ENCODE assay signal across 46 mouse cellular contexts in the genomic region with DNA sequence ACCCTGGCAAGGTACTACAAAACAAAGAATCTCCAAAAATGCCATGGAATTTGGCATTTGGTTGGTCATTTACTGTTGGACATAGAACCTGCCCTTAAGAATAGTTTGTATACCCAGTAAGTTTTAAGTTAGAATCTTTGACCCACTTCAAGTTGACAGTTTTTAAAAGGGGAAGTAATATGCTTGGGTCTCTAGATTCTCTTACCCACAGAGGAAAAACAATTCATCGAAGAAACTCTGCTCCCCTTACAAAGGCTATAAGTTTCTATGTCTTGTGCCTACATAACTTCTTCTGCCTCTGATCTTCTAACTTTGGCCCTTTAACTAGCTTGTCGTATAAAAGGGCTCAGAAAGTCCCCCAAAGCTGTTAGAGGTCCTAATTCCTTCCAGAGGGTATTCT. TPM values are rescaled to one million over a fixed set of nuclear protein-coding genes. Genes with fewer than 3 reads are reported as not detected.
"Had no signal": no experiment of that assay in that cellular context is flagged by ENCODE, and none has a peak within 500 bp of the region (broad histone marks: within the 10 kb centered on the region; RNA-seq: fewer than 3 reads in every experiment).

No protein-coding gene starts in this region.

- DNase-seq: left cerebral cortex, postnatal 4 days; liver; liver, embryonic 13.5 days; liver, postnatal 0 days; lung, adult 2 months; lung, embryonic 14.5 days; lung, postnatal 10 days; lung, postnatal 14 days; lung, postnatal 36 days; lung, postnatal 4 days; midbrain, embryonic 14.5 days had no signal

- H3K4me3 ChIP-seq: left cerebral cortex, adult 2 months; limb, embryonic 10.5 days; limb, embryonic 12.5 days; limb, embryonic 13.5 days; limb, embryonic 15.5 days; liver, embryonic 12.5 days; liver, embryonic 13.5 days; liver, embryonic 15.5 days; lung, embryonic 15.5 days; megakaryocyte, embryonic 14.5 days; midbrain, embryonic 10.5 days; midbrain, embryonic 12.5 days; midbrain, embryonic 13.5 days; midbrain, embryonic 15.5 days; myocyte had no signal

- H3K4me1 ChIP-seq: limb, embryonic 10.5 days; limb, embryonic 12.5 days; limb, embryonic 13.5 days; limb, embryonic 15.5 days; liver, embryonic 12.5 days; liver, embryonic 13.5 days; liver, embryonic 15.5 days; lung, embryonic 15.5 days; megakaryocyte, embryonic 14.5 days; midbrain, embryonic 10.5 days; midbrain, embryonic 12.5 days; midbrain, embryonic 13.5 days; midbrain, embryonic 15.5 days had no signal

- H3K27me3 ChIP-seq: limb, embryonic 12.5 days; limb, embryonic 13.5 days; limb, embryonic 15.5 days; liver, embryonic 12.5 days; liver, embryonic 13.5 days; liver, embryonic 15.5 days; lung, embryonic 15.5 days; megakaryocyte, embryonic 14.5 days; midbrain, embryonic 12.5 days; midbrain, embryonic 13.5 days; midbrain, embryonic 15.5 days had no signal

- ATAC-seq: liver, embryonic 12.5 days; liver, postnatal 0 days; lung, postnatal 0 days; midbrain, embryonic 13.5 days; midbrain, embryonic 15.5 days; midbrain, embryonic 16.5 days had no signal

- H3K9me3 ChIP-seq: limb, embryonic 10.5 days; limb, embryonic 12.5 days; limb, embryonic 13.5 days; limb, embryonic 15.5 days; liver, embryonic 12.5 days; liver, embryonic 13.5 days; liver, embryonic 15.5 days; lung, embryonic 15.5 days; megakaryocyte, embryonic 14.5 days; midbrain, embryonic 10.5 days; midbrain, embryonic 12.5 days; midbrain, embryonic 13.5 days; midbrain, embryonic 15.5 days had no signal

- H3K27ac ChIP-seq: left cerebral cortex, adult 2 months; limb, embryonic 10.5 days; limb, embryonic 12.5 days; limb, embryonic 13.5 days; limb, embryonic 15.5 days; liver, embryonic 12.5 days; liver, embryonic 13.5 days; liver, embryonic 14.5 days; liver, embryonic 15.5 days; lung, embryonic 15.5 days; macrophage; midbrain, embryonic 10.5 days; midbrain, embryonic 12.5 days; midbrain, embryonic 13.5 days; midbrain, embryonic 15.5 days had no signal

- H3K9ac ChIP-seq: limb, embryonic 12.5 days; limb, embryonic 13.5 days; limb, embryonic 15.5 days; liver, embryonic 12.5 days; liver, embryonic 13.5 days; liver, embryonic 14.5 days; liver, embryonic 15.5 days; liver, postnatal 0 days; lung, embryonic 14.5 days; lung, embryonic 15.5 days; midbrain, embryonic 12.5 days; midbrain, embryonic 13.5 days; midbrain, embryonic 15.5 days had no signal

- H3K36me3 ChIP-seq: limb, embryonic 10.5 days; limb, embryonic 12.5 days; limb, embryonic 13.5 days; limb, embryonic 15.5 days; liver, embryonic 12.5 days; liver, embryonic 13.5 days; liver, embryonic 15.5 days; lung, embryonic 15.5 days; midbrain, embryonic 10.5 days; midbrain, embryonic 12.5 days; midbrain, embryonic 13.5 days; midbrain, embryonic 15.5 days had no signal

- H3K4me2 ChIP-seq: limb, embryonic 12.5 days; limb, embryonic 13.5 days; limb, embryonic 15.5 days; liver, embryonic 11.5 days; liver, embryonic 12.5 days; liver, embryonic 13.5 days; liver, embryonic 15.5 days; lung, embryonic 14.5 days; lung, embryonic 15.5 days; midbrain, embryonic 11.5 days; midbrain, embryonic 12.5 days; midbrain, embryonic 13.5 days; midbrain, embryonic 15.5 days had no signal

RNA-seq across cellular contexts. Expression of a gene that starts 4.6 kb away (rescaled TPM):
- total RNA-seq: left cerebral cortex, adult 2 months; left cerebral cortex, adult 8-10 months; left cerebral cortex, postnatal 10 days; left cerebral cortex, postnatal 14 days; left cerebral cortex, postnatal 25 days; left cerebral cortex, postnatal 36 days; left cerebral cortex, postnatal 4 days; liver, adult 2 months; megakaryocyte, adult 5-6 weeks; megakaryocyte-erythroid progenitor cell, adult 5-6 weeks; midbrain, postnatal 0 days; monocyte, adult 5-6 weeks had no signal
- polyA plus RNA-seq: limb, embryonic 10.5 days; limb, embryonic 11.5 days; limb, embryonic 12.5 days; limb, embryonic 13.5 days; limb, embryonic 14.5 days; limb, embryonic 15.5 days; liver, adult 2 months; liver, embryonic 11.5 days; liver, embryonic 12.5 days; liver, embryonic 13.5 days; liver, embryonic 14.5 days; liver, embryonic 15.5 days; liver, embryonic 16.5 days; liver, postnatal 0 days; lung, adult 2 months; lung, embryonic 14.5 days; lung, embryonic 15.5 days; lung, embryonic 16.5 days; lung, postnatal 0 days; macrophage; midbrain, embryonic 10.5 days; midbrain, embryonic 11.5 days; midbrain, embryonic 12.5 days; midbrain, embryonic 13.5 days; midbrain, embryonic 14.5 days; midbrain, embryonic 15.5 days; midbrain, embryonic 16.5 days; midbrain, postnatal 0 days; myocyte; neural tube, embryonic 11.5 days had no signal

RNA-seq across cellular contexts. Expression of a gene that starts 33.2 kb away (rescaled TPM):
- total RNA-seq: left cerebral cortex, adult 2 months; left cerebral cortex, adult 8-10 months; left cerebral cortex, postnatal 10 days; left cerebral cortex, postnatal 14 days; left cerebral cortex, postnatal 25 days; left cerebral cortex, postnatal 36 days; left cerebral cortex, postnatal 4 days; liver, adult 2 months; megakaryocyte, adult 5-6 weeks; megakaryocyte-erythroid progenitor cell, adult 5-6 weeks; midbrain, postnatal 0 days; monocyte, adult 5-6 weeks had no signal
- polyA plus RNA-seq: limb, embryonic 10.5 days; limb, embryonic 11.5 days; limb, embryonic 12.5 days; limb, embryonic 13.5 days; limb, embryonic 14.5 days; limb, embryonic 15.5 days; liver, adult 2 months; liver, embryonic 11.5 days; liver, embryonic 12.5 days; liver, embryonic 13.5 days; liver, embryonic 14.5 days; liver, embryonic 15.5 days; liver, embryonic 16.5 days; liver, postnatal 0 days; lung, adult 2 months; lung, embryonic 14.5 days; lung, embryonic 15.5 days; lung, embryonic 16.5 days; lung, postnatal 0 days; macrophage; midbrain, embryonic 10.5 days; midbrain, embryonic 11.5 days; midbrain, embryonic 12.5 days; midbrain, embryonic 13.5 days; midbrain, embryonic 14.5 days; midbrain, embryonic 15.5 days; midbrain, embryonic 16.5 days; midbrain, postnatal 0 days; myocyte; neural tube, embryonic 11.5 days had no signal

RNA-seq across cellular contexts. Expression of a gene that starts 47.3 kb away (rescaled TPM):
- total RNA-seq: left cerebral cortex, adult 2 months; left cerebral cortex, adult 8-10 months; left cerebral cortex, postnatal 10 days; left cerebral cortex, postnatal 14 days; left cerebral cortex, postnatal 25 days; left cerebral cortex, postnatal 36 days; left cerebral cortex, postnatal 4 days; liver, adult 2 months; megakaryocyte, adult 5-6 weeks; megakaryocyte-erythroid progenitor cell, adult 5-6 weeks; midbrain, postnatal 0 days; monocyte, adult 5-6 weeks had no signal
- polyA plus RNA-seq: limb, embryonic 10.5 days; limb, embryonic 11.5 days; limb, embryonic 12.5 days; limb, embryonic 13.5 days; limb, embryonic 14.5 days; limb, embryonic 15.5 days; liver, adult 2 months; liver, embryonic 11.5 days; liver, embryonic 12.5 days; liver, embryonic 13.5 days; liver, embryonic 14.5 days; liver, embryonic 15.5 days; liver, embryonic 16.5 days; liver, postnatal 0 days; lung, adult 2 months; lung, embryonic 14.5 days; lung, embryonic 15.5 days; lung, embryonic 16.5 days; lung, postnatal 0 days; macrophage; midbrain, embryonic 10.5 days; midbrain, embryonic 11.5 days; midbrain, embryonic 12.5 days; midbrain, embryonic 13.5 days; midbrain, embryonic 14.5 days; midbrain, embryonic 15.5 days; midbrain, embryonic 16.5 days; midbrain, postnatal 0 days; myocyte; neural tube, embryonic 11.5 days had no signal
